Mouse (Mus musculus): ENCODE measurements around the gene Gnb5.

The Gnb5 gene

DNA sequence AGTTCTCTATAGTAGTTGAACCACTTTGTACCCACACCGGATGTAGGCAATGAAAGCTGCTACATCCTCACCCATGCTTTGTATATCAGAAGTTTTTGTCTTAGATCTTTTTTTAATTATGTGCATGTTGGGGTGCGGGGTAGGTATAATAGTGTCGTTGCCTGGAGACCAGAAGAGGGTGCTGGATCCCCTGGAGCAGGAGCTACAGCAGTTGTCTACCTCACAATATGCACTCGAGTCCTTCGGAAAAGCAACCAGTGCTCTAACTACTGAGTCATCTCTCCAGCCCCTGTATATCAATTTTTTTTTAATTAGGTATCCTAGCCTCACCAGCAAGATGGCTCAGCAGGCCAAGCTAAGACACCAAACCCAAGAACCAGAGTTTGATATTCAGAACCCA, 927 bp downstream of the Gnb5 start:
- DNase-seq (ENCODE audit: low spot score): no peak

DNA sequence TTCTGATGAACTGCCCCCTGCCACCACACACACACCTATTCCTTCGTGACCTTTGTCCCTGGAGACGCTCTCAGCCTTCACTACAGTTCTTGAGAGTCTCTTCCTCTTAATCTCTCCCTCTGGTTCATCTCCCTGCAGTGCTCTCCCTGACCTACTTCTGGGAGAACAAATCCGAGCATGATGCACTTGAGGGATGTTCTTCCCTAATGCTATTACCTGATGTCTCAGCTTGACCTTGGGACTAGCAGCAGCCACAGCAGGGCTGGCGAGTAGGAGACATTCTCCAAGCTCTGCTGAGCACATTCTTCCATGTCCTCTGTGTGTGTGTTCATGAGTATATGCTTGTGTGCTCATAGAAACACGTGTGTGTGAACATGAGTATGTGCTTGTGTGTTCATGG, 2.5 kb downstream of the Gnb5 start:
- no peak for DNase-seq (ENCODE audit: low spot score)

DNA sequence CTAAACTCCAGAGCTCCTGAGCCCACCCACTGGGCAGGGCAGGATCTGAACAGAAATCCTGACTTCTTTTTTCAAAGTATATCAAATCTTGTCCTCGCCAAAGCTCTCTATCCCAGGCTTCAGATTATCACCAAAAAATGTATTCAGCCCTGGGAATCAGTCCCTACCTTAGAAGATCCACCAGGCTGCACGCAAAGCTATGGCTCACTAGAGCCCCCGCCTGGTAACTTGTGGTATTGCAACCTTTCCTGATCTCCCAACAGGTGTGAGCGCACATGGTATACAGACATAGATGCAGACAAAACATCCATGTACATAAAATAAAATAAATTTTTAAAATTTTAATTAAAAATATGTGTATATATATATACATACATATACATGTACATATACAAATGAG, 5.9 kb downstream of the Gnb5 start:
- peak; percentile 56 for DNase-seq (ENCODE audit: low spot score)

DNA sequence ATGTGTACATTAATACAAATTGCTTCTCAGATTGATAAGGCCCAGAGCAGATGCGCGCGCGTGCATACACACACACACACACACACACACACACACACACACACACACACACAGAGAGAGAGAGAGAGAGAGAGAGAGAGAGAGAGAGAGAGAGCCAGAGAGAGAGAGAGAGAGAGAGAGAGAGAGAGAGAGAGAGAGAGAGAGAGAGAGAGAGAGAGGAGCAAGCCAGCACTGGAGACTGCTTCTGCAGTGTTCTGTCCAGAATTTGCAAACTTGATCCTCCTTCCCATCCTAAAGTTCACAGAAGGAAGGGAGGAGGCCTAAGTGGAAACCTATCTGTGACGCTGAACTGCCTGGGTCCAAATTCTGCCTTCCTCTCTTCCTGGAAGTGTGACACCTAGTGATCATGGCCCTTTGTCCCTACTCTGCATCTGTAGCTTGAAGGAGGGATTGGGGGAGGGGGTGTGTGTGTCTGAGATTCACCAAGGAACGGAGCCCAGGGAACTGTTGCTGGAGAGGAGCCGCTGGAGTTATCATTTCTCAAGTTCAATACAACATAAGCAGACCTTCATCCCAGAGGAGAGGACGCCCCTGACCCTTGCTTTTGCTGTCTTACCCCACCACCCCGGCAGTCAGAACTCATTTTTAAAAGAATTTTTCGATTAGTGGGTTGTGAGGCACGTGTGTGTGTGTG, 7.2 kb downstream of the Gnb5 start:
- no peak for DNase-seq (ENCODE audit: low spot score)

DNA sequence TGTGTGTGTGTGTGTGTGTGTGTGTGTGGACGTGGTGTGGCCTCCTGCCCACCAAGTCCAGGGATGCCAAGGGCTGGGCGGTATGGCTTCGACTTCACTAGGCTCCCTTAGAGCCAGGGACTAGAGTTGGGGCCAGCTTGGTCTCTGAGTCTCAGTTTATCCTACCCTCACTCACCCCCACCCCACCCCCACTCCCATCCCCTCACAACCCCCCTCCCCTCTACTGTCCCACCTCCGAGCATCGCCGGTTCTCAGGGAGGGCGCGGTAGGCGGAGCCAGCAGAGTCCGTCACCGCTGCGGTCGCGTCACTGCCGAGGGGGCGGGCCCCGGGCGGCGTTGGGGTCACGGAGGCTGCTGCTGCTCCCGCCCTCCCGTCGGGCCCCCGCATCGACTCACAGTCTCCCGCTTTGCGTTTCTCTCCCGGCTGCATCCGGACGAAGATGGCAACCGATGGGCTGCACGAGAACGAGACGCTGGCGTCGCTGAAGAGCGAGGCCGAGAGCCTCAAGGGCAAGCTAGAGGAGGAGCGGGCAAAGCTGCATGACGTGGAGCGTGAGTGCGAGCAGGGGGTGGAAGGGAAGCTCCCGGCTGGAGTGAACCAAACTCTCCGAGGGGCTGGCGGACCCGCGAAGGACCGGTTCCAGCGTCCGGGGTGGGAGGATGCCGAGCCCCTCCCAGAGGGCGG, 7.9 kb downstream of the Gnb5 start:
- DNase-seq (ENCODE audit: low spot score): no peak

DNA sequence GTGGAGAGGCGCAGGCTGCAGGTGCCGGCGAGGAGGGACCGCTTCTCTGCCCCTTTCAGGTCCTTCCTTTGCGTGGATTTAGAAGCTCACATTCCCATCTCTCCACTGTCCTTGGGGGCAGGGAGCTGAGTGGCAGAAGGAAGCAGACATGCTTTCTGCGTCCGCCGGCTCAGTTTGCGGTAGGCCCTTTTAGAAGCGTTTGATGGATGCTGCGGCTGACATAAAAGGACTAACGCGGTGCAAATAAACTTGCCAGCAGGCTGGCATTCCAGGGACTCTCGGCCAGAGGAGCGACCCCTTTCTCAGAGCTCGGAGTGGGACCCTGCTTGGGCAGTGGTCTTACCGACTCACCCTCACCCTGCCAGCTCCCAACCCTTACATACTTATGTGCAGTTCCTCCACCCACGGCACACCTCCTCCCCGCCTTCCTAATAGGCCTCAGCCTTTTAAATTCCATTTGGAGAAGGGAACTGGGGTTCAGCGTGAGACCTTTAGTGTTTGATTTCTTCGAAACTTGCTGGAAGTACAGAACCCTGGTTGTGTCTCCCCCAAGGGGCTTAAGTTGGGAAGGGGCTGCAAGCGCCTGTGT, 8.5 kb downstream of the Gnb5 start:
- no peak for DNase-seq (ENCODE audit: low spot score)

DNA sequence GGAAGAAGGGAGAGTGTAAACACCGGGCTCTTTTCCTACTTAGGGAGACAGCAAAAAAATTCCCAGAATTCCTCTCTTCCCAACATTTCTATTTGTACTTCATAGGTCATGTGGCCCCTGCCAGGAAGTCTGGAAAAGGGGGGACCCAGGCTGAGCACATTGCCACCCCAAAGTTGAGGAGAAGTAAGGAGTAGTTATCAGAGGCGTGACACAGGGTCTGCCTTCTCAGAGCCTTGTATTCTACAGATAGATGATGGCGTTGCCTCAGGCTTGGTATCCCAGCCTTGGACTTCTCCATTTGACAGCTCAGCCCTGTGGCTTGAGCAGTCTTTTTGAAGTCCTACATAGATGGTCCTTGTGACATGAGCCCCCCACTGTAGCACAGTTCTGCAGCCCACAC, 9.2 kb downstream of the Gnb5 start:
- no peak for DNase-seq (ENCODE audit: low spot score)

DNA sequence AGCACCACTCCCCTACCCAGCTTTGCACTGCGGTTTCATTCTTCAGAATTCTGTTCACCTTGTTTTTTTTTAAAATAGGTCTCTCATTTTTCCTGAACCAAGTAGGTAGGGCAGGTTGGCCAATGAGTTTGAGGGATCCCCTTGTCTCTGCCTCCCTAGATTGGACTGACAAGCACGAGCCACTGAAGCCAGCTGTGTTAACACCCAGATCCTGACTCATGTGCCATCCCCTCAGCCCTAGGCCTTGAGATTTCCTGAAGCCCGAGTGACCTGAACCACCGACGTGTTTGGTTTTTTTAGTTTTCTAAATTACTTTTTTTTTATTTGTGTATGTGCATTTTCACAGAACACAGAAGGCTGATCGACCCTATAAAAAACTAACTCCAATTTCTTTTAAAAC, 10.7 kb downstream of the Gnb5 start:
- DNase-seq (ENCODE audit: low spot score): no peak

DNA sequence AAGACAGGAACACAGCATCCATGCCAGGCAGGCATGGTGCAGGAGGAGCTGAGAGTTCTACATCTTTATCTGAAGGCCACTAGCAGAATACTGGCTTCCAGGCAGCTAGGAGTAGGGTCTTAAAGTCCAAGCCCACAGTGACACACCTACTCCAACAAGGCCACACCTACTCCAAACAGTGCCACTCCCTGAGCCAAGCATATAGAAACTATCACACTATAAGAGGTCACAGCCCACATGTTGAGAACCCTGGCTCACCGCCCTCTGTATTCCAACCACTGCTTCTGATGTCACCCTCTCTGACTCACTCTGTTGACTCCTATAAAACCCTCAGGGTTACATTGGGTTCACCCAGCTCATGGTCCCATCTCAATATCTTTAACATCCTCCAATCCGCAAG, 12.1 kb downstream of the Gnb5 start:
- DNase-seq (ENCODE audit: low spot score): no peak

DNA sequence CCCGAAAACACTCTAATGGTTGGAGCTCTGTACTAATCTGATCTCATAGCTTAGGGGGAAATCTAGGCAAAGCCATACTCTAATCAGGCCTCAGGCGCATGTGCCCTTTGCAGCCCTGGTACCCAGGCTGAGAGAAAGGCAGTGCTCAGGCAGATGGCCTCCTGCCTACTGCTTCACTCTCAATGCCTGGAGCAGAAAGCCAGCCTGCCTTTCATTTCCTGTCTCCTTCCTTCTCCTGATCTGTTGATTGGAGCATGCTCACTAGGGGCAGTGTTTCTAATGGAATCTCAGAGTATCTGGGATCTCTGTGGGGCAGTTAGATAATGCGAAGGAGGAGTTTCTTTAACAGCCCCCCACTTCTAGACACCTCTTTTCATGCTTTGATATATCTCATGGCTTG, 13.3 kb downstream of the Gnb5 start:
- DNase-seq (ENCODE audit: low spot score): no peak

DNA sequence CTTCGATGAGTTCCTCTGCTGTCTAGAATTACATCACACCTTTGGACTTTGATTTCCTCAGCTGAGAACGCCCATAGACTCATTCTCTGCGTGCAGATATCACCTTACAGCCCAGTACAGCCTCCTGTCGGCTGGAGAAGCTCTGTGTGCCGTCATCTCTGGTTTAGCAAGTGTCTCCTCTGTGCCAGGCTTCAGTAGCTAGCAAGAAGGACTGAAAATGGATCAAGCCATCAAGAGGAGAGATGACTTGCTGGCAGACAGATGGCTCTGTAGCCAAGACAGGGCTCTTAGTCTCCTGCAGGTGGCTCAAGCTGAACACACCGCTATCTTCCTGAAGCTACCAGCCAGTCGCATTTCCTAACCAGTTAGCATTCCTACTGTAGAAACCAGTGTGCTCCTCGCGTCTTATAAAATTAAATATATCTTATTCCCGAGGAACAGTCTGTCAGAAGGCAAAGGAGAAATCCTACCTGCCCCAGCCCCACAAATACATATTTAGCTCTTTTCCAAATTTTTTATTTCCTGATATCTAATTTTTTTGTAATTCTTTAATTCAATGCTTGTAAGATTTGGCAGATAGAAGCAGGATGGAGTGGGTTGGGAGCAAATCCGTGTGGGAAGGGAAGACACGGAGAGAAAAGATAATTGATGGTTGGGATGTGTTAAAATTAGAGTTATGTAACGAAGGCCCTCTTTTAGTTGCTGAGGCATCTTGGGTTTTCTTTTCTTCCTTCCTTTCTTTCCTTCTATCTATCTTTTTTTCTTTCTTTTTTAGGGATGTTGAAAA, 16.2 kb downstream of the Gnb5 start:
- DNase-seq (ENCODE audit: low spot score): no peak

DNA sequence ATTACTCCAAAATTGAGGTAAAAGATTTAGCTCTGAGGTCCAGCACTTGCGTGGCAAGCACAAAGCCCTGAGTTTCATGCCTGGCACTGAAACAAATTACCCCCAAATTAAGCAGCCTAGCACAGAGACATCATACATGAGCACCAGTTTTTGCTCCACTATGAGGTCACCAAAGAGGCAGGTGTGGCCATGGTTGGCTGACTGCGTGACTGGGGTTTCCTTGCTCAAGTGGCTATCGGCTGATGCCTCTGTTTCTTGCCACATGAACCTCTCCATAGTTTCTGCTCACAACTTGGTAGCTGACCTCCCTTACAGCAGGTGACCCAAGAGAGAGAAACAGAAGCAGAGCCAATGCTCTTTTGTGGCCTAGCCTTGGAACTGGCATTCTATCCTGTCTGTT, 22.0 kb downstream of the Gnb5 start:
- no peak for DNase-seq (ENCODE audit: low spot score)

DNA sequence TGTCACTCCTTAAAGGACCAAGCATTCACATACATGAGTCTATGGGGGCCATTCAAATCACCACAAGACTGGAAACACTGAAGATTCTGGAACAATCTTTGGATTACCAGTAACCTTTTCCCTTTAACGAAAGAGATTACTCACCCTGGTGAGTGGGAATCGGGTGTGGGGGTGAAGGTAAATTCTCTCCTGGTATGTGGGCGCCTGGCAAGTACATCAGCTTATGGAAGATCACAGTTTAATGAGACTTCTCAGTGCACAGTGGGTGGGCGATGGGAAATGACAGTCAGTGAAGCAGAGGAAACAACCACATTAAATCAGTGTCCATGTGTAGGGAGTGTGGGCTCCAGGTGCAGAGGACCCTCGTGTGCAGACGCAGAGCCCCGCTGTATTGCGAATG, 24.7 kb downstream of the Gnb5 start:
- no peak for DNase-seq (ENCODE audit: low spot score)

DNA sequence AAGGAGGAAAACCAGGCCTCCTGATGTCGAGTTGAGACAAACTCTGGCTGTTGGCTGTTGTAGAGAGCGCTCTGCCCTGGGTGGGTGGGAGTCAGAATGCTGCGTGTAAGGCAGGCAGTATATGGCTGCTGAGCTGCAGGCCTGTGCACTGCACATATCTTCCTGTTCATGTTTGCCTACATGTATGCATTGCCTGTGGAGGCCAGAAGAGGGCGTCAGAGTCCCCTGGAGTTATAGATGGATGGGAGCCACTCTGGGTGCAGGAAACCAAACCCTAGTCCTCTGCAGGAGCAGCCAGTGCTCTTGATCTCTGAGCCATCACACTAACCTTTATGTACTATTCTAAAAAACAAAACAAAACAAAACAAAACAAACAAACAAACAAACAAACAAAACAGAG, 28.4 kb downstream of the Gnb5 start:
- DNase-seq (ENCODE audit: low spot score): no peak

DNA sequence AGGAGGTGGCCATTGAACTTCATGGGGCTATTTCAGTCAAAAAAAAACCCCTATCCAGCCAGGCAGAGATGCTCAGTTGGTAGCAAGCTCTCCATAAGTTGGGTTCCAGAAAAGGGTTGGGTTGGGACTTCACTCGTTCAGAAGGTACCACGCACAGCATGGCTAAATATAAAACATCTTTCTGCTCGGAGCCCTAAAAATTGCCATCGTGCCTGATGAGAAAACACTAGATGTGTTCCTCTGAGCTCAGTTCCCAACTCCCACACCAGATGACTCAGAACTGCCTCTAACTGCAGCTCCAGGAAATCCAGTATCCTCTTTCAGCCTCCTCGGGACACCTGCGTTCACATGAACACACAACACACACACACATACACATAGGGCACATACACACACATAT, 31.9 kb downstream of the Gnb5 start:
- DNase-seq (ENCODE audit: low spot score): no peak

DNA sequence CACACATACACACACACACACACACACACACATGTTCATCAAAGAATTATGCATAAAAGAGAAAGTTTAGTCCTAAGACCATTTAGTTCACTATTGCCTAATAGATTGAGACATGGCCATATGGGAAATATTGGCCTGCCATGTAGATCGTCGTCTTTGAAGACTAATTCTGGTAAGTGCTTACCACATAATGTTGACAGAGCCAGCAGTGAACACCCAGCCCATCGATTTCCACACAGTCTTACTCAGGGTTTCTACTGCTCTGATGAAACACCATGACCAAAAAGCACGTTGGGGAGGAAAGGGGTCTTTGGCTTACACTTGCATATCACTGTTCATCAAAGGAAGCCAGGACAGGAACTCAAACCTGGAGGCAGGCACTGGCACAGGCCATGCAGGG, 36.3 kb downstream of the Gnb5 start:
- DNase-seq (ENCODE audit: low spot score): no peak

DNA sequence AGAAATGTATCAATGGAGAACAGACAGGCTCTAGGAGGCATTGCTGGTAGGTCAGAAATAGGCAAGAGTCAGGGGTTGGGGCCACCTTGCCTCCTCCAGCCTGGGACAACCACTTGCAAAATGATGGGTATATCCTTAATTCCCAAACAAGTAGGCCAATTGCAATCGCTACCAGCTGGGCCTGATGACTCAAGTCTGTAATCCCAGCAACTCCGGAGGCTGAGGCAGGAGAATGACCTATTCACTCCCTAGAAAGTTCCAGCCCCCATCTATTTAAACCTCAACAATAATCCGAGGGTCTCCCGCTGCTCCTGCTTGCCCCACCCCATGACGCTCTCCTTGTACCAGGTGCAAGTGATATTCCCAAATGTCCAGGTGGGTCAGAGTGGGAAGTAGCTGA, 41.4 kb downstream of the Gnb5 start, which contains the start of gene Bcl2l10:
Gene Bcl2l10 (plus strand): TSS at position 301 of the 400 bp plus-strand sequence.
- DNase-seq (ENCODE audit: low spot score): no peak

DNA sequence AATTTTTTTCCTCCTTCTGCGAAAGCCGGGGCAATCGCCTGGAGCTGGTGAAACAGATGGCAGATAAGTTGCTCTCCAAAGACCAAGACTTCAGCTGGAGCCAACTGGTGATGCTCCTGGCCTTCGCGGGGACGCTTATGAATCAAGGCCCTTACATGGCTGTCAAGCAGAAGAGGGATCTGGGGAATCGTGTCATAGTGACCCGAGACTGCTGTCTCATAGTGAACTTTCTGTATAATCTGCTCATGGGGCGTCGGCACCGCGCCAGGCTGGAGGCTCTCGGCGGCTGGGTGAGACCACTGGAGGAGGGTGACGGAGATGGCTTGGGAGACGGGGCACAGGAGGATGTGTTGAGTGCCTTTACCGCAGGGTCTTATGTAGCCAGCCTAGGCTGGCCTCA, 42.0 kb downstream of the Gnb5 start:
- DNase-seq (ENCODE audit: low spot score): no peak

DNA sequence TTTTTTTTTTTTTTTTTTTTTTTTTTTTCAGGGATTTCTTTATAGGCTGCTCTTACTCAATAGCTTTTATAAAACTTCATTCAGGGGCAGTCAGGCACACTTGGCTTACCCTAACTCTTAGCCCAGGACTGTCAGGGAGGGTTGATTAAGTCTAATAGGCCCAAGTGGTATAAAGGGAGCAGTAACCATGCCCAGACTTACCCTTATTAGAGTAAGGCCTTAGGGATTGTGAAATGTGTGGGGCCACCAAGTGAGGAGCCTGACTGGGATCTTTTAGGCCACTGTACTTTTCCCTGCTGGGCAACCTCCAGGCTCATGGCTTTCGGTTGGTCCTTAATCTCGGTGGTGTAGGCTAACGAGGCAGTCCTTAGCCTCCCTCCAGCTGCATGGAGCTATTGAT, 42.6 kb downstream of the Gnb5 start:
- no peak for DNase-seq (ENCODE audit: low spot score)

DNA sequence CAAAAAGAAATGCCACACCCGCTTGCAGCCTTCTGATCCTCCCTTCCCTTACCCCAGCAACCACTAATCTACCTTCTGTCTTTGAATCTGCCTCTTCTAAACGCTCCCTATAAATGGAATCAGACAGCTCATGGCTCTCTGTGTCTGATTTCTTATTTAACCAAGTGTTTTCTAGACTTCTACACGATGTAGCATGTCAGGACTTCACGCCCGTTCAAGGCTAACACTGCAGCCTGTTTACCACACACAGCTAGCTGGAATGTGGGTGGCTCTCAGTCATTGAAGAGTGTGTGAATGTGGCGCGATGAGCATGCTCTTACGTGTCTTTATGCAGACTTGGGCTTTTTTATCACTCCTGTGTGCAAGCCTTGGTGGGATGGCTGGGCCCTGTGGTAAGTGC, 47.0 kb downstream of the Gnb5 start:
- DNase-seq (ENCODE audit: low spot score): no peak

DNA sequence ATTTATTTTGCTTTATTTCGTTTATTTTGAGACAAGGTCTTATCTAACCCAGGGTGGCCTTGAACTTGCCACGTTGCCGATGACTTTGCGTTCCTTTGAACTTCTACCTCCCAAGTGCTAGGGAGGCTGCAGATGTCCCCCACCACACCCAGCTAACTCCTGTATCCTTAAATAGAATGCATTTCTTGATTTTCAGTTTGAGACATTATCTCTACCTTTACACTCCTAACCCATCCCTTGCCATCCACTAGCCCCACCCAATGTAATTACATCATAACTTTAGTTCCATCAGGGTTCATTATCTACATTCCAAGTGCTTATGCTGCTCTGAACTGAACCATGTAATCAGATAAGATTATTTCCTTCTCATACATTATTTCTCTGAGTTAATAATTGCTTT, 49.7 kb downstream of the Gnb5 start:
- no peak for DNase-seq (ENCODE audit: low spot score)

DNA sequence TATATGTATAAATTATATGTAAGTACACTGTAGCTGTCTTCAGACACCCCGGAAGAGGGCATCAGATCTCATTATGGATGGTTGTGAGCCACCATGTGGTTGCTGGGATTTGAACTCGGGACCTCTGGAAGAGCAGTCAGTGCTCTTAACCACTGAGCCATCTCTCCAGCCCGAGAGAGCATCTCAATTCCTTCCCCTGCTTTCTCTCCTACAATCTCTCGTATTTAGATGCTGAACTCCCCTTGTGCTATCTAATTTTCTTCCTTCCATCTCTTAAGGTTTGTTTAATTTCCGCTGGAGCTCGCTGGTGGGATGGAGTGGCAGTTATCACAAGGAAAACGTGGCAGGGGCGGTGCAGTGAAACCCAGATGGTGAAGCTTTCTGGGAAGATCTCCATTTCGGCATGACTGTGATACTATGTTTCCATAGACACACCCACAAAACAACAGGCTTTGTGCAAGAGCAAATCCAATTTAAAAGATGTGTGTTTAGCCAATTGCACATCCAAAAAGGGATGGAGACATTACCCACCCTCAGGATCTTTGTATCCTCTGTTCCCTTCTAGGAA, 51.1 kb downstream of the Gnb5 start:
- DNase-seq (ENCODE audit: low spot score): peak; percentile 22

DNA sequence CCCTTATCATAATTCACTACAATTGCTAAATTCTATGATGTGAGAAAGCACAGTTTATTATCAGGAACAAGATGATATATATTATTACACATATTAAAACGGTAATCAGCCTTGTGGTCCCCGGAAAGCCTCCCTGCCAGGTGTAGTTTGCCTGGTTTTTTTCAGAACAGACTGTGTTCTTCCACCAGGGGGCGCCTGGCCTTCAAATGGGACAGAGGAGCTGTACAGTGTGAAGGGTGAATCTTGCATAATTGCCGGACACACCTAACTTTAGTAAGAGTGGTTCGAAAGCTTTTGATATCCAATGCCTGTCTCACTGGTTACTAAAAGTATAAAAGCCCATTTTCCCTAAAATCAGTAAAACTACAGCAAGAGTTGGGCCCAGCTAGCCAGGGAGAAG, 55.6 kb downstream of the Gnb5 start:
- no peak for DNase-seq (ENCODE audit: low spot score)
